Mouse (Mus musculus): ENCODE measurements at regions not wholly inside any gene's neighbourhood (a gene's known extent, or its start where the extent isn't known, plus 50 kb on each side); places are given as distances from the start of the nearest gene placed in this dataset.
A peak's percentile ranks its signal among the peaks of the same experiment; 100 is the strongest.

DNA sequence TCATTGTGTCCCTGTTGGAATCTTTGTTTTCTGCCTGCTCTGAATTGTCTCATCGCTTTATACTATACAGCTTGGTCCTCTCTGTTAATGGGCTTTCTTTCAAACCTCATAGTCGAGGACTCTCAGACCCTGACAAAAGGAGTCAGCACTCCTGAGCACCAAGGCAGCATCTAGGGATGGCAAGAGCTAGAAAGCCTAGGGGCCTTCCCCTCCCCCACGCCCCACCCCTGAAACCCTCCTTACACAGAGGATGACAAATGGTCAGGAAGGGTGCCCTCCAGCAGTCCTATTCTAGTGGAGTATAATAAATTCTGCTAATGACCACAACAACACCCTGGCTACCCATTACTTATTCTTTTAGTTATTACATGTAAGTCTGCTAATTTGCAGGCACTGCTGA, 74.4 kb downstream of the Tbx19 start:
- H3K4me3 ChIP-seq: no peak overlapping the region
- intact Hi-C loops (cut with DNase I): no loop called here
- no peak for DNase-seq (ENCODE audit: extremely low spot score in 1 of 2, low spot score in 2 of 2)
- TF ChIP-seq CTCF (IDR thresholded peaks at IDR 0.05): no peak
- no peak overlapping the region for H3K27ac ChIP-seq

GRCm38 (mm10) chr1:165084753-165085152, 75.8 kb downstream of the Tbx19 start:
- Histone ChIP-seq H3K4me3 (no peak overlapping the region), H3K27ac (peak overlapping the region; percentile 77)
- intact Hi-C loops (cut with DNase I): no loop called here
- no peak for TF ChIP-seq CTCF (IDR thresholded peaks at IDR 0.05)
- DNase-seq (ENCODE audit: extremely low spot score in 1 of 2, low spot score in 2 of 2): no peak

GRCm38 (mm10) chr1:165084179-165084578, 76.4 kb downstream of the Tbx19 start:
- intact Hi-C loops (cut with DNase I): no loop called here
- Histone ChIP-seq H3K27ac (peak overlapping the region; percentile 77), H3K4me3 (no peak overlapping the region)
- no peak; the same call in 1 of the 2 replicates for TF ChIP-seq CTCF (IDR thresholded peaks at IDR 0.05)
- peak in 1 of 2 experiments; percentile 64 for DNase-seq (ENCODE audit: extremely low spot score in 1 of 2, low spot score in 2 of 2)

DNA sequence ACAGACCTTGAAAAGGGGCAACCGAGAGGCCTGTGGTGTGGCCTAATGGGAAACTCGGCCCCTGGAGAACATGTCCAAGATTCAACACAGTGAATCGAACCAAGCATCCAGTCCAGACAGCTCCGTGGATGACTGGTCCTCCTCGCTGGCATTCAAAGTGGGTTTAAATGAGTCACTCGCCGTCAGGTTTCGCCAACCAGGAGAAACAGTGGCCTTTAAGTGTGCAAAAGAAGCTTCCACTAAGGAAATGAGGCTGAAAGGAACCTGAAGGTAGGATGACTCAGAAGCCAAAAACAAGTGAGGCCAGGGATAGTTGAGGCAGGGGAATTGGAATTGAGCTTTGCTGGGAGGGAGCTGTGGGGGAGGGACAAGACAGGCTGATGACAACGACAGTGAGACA, 80.2 kb downstream of the Tbx19 start:
- H3K4me3 ChIP-seq: no peak overlapping the region
- no peak for DNase-seq (ENCODE audit: extremely low spot score in 1 of 2, low spot score in 2 of 2)
- intact Hi-C loops (cut with DNase I): no loop called here
- TF ChIP-seq CTCF (IDR thresholded peaks at IDR 0.05): no peak
- peak overlapping the region; percentile 32; the same call in 1 of the 2 replicates for H3K27ac ChIP-seq

DNA sequence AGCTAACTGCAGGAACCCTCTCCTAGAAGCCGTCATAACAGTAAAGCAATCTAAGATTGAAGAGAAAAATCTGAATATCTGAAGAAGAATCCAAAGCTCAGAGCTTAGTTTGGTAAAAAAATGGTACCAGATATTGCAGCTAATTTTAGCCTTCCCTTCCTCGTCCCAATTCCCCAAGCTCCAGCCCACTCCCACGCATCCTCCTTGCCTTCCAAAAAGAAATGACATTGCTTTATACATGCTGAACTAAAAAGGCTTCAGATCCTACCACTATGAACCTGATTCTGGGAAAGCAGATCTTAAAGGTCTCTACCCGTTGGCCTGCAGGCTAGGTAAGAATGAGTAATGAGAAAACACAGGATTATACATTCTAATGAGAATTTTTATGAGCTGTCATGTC, 83.3 kb downstream of the Tbx19 start:
- peak in 1 of 2 experiments; percentile 23 for DNase-seq (ENCODE audit: extremely low spot score in 1 of 2, low spot score in 2 of 2)
- H3K4me3 ChIP-seq: no peak overlapping the region
- TF ChIP-seq CTCF (IDR thresholded peaks at IDR 0.05): no peak
- peak overlapping the region; percentile 93 for H3K27ac ChIP-seq
- intact Hi-C loops (cut with DNase I): loop anchor here (1.0 kb wide), 1 partner anchor 27 kb away; no protein-coding TSS in a partner anchor

DNA sequence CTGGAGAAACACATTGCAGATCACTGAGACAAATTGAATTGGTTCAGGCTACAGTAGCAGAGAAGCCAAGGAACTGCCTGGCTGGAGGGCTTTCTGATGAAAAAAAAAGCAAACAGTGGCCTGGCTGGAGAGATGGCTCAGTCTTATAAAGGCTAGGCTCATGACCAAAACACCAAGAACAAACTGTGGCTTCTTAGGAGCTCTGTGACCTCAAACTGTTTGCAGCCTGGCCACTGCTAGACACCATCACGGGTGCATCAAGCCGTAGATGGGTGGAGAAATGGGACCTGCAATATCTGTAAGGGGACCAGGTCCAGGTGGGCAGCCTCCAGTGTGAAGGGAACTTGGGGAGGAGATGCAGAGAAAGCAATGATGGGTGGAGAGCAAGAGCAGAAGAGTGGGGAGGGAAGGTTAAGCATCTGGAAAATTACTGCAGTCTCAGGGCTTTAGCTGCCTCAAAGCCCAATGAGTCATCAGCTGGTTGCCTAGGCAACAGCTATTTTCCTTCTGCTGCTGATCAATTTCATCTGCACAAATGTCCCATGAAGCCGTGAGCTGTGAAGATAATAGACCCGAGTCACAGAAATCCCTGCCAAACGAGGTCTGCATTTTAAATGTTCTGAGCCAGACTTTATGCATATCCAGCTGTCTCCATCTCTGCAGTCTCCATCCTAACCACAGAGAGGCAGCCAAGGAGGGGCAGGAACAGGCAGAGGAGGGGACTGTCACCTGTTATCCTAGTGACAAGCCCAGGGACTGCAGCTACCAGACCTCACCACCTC, 85.1 kb downstream of the Tbx19 start:
- H3K27ac ChIP-seq: peak overlapping the region; percentile 93

GRCm38 (mm10) chr1:165071831-165072491, 88.6 kb downstream of the Tbx19 start:
- peak overlapping the region; percentile 93 for H3K27ac ChIP-seq
- intact Hi-C loops (cut with DNase I): no loop called here
- TF ChIP-seq CTCF (IDR thresholded peaks at IDR 0.05): no peak
- no peak for DNase-seq (ENCODE audit: extremely low spot score in 1 of 2, low spot score in 2 of 2)
- H3K4me3 ChIP-seq: no peak overlapping the region

More for the DNA sequence above, 85.1 kb downstream of the Tbx19 start:
- H3K4me3 ChIP-seq: no peak overlapping the region
- DNase-seq (ENCODE audit: extremely low spot score in 1 of 2, low spot score in 2 of 2): peak; percentile 67 to 84
- peak; percentile 48 for TF ChIP-seq CTCF (IDR thresholded peaks at IDR 0.05)
- intact Hi-C loops (cut with DNase I): no loop called here

- Histone ChIP-seq H3K4me3 (no peak overlapping the region), H3K27ac (no peak overlapping the region)
- intact Hi-C loops (cut with DNase I): no loop called here
- no peak for TF ChIP-seq CTCF (IDR thresholded peaks at IDR 0.05)
- DNase-seq (ENCODE audit: extremely low spot score in 1 of 2, low spot score in 2 of 2): no peak
Observed at GRCm38 (mm10) chr1:165064981-165065380, 95.6 kb downstream of the Tbx19 start.

GRCm38 (mm10) chr1:165062813-165063492, 97.6 kb downstream of the Tbx19 start:
- Histone ChIP-seq H3K4me3 (no peak overlapping the region), H3K27ac (no peak overlapping the region)
- intact Hi-C loops (cut with DNase I): no loop called here
- DNase-seq (ENCODE audit: extremely low spot score in 1 of 2, low spot score in 2 of 2): no peak
- TF ChIP-seq CTCF (IDR thresholded peaks at IDR 0.05): no peak

DNA sequence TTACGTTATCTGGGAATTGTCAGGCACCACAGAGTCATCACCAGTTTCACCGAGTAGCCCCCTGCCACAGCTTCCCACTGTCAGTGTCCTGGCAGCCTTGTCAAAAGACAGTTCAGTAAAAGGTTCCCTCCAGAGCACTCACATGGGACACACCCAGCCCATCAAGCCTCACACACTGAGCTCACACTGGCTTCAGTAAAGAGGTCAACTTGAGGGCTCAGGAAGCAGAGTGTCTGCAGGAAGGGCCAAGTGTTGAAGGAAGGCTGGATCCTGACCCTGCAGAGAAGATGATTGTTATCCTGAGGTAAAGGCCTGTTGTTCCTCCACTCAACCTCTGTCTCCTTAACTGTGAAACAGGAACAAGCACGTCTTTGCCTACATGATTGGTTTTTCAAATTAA, 99.2 kb downstream of the Tbx19 start:
- Histone ChIP-seq H3K27ac (no peak overlapping the region), H3K4me3 (no peak overlapping the region)
- no peak for DNase-seq (ENCODE audit: extremely low spot score in 1 of 2, low spot score in 2 of 2)
- intact Hi-C loops (cut with DNase I): no loop called here
- no peak for TF ChIP-seq CTCF (IDR thresholded peaks at IDR 0.05)

DNA sequence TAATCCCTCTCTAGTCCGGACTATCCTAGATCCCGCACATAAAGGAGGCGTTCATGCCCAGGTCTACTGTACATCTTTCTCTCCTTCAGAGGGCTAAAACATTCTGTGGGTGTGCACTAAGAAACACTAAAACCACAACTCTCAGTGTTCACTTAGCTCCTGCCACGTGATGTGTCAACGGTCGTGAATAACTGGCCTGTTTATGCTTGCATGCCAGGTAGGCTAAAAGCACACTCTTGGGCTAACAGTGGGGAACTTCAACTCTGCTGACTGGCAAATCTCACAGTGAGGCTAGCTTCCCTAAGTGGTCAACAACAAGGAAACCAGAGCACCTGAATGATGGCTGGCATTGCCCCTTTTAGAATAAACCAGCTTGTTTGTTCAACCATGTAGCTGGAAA, 106.3 kb downstream of the Tbx19 start:
- intact Hi-C loops (cut with DNase I): no loop called here

GRCm38 (mm10) chr1:165051294-165051693, 109.3 kb downstream of the Tbx19 start:
- no peak for TF ChIP-seq CTCF (IDR thresholded peaks at IDR 0.05)
- DNase-seq (ENCODE audit: extremely low spot score in 1 of 2, low spot score in 2 of 2): no peak
- no peak overlapping the region for H3K4me3 ChIP-seq
- intact Hi-C loops (cut with DNase I): no loop called here
- no peak overlapping the region for H3K27ac ChIP-seq

More for the DNA sequence above, 106.3 kb downstream of the Tbx19 start:
- Histone ChIP-seq H3K27ac (no peak overlapping the region), H3K4me3 (no peak overlapping the region)
- TF ChIP-seq CTCF (IDR thresholded peaks at IDR 0.05): no peak
- no peak for DNase-seq (ENCODE audit: extremely low spot score in 1 of 2, low spot score in 2 of 2)

Measured in left cerebral cortex, adult 2 months (tissue).